Mouse (Mus musculus): ENCODE data around the gene Tmc8. TPM values are rescaled to one million over a fixed set of nuclear protein-coding genes. Genes with fewer than 3 reads are reported as not detected.

Gene Tmc8
- 19.4 and 24.3 TPM in 2 replicates for polyA plus RNA-seq (2012; rRNA removed)

GRCm38 (mm10) chr11:117781993-117782704 lies at the start of gene Tmc8, which contains the start of gene Tmc6:
Tmc8 (plus strand) TSS chr11:117782076.
Tmc6 (minus strand) TSS chr11:117782198.

GRCm38 (mm10) chr11:117797511-117798159 lies 15.8 kb downstream of the Tmc8 start, which contains the start of gene 6030468B19Rik:
6030468B19Rik (plus strand) TSS chr11:117797660.

GRCm38 (mm10) chr11:117809407-117810311 lies 27.8 kb downstream of the Tmc8 start, which contains the start of the genes Gm20708 and Syngr2:
Gm20708 (plus strand) TSS chr11:117809668.
Syngr2 (plus strand) TSS chr11:117809668.

GRCm38 (mm10) chr11:117825333-117826101 lies 43.6 kb downstream of the Tmc8 start, which contains the start of the genes Afmid and Tk1:
Afmid (plus strand) TSS chr11:117825924.
Tk1 (minus strand) TSS chr11:117826092.

Other genes starting within 250 kb of the Tmc8 start
- 5.4 and 5.7 TPM in 2 replicates for gene Tnrc6c, start 127.8 kb upstream of the Tmc8 start, polyA plus RNA-seq (2012; rRNA removed)
- 45.9 and 47.9 TPM in 2 replicates for gene Tmc6, start 122 bp downstream of the Tmc8 start, polyA plus RNA-seq (2012; rRNA removed)
- not detected in 2 replicates for gene 6030468B19Rik, start 15.6 kb downstream of the Tmc8 start, polyA plus RNA-seq (2012; rRNA removed)
- gene Gm20708, start 27.6 kb downstream of the Tmc8 start, polyA plus RNA-seq (2012; rRNA removed): 0.10 TPM in 1 of 2 replicates, not detected in the other
- 232 and 306 TPM in 2 replicates for gene Syngr2, start 27.6 kb downstream of the Tmc8 start, polyA plus RNA-seq (2012; rRNA removed)
- gene Afmid, start 43.8 kb downstream of the Tmc8 start, polyA plus RNA-seq (2012; rRNA removed): 5.8 and 8.6 TPM in 2 replicates
- 18.9 and 24.2 TPM in 2 replicates for gene Tk1, start 44.0 kb downstream of the Tmc8 start, polyA plus RNA-seq (2012; rRNA removed)
- gene Birc5, start 67.2 kb downstream of the Tmc8 start, polyA plus RNA-seq (2012; rRNA removed): 5.2 and 7.1 TPM in 2 replicates
- not detected in 2 replicates for gene Tmem235, start 78.7 kb downstream of the Tmc8 start, polyA plus RNA-seq (2012; rRNA removed)
- 8.2 and 12.3 TPM in 2 replicates for gene Tha1, start 91.4 kb downstream of the Tmc8 start, polyA plus RNA-seq (2012; rRNA removed)
- 23.7 and 36.0 TPM in 2 replicates for gene Socs3, start 188.0 kb downstream of the Tmc8 start, polyA plus RNA-seq (2012; rRNA removed)
- 27.7 and 42.9 TPM in 2 replicates for gene Pgs1, start 204.2 kb downstream of the Tmc8 start, polyA plus RNA-seq (2012; rRNA removed)

Data from stomach, adult 2 months (tissue).